Mouse (Mus musculus) neural tube, embryonic 13.5 days (tissue): Measurements from ENCODE around the gene Cyb561d1. TPM values are rescaled to one million over a fixed set of nuclear protein-coding genes. Genes with fewer than 3 reads are reported as not detected.
"Not testable (repeated sequence)": the region's sequence is repeated elsewhere in the genome, so short reads cannot be mapped to it uniquely, and the experiment has no call there.

Source experiments
- ATAC-seq: fragments of 200-750 bp; cut with Nextera tagmentation; 2 replicates; pipeline ENCODE4 v1.8.0; 2017; ENCODE audit warnings: low read depth, mild to moderate bottlenecking, moderate TSS enrichment, moderate library complexity
- H3K27ac ChIP-seq: fragments of 300-500 bp; sonication (generic); replicated peaks from 2 replicates; pipeline ENCODE4 v1.5.1; 2015; ENCODE audit warnings: moderate library complexity, mild to moderate bottlenecking, inconsistent platforms
- H3K27me3 ChIP-seq: fragments of 300-500 bp; sonication (generic); 2 replicates; pipeline ENCODE4 v1.6.1; 2015; ENCODE audit warnings: mild to moderate bottlenecking, inconsistent platforms
- H3K36me3 ChIP-seq: fragments of 300-500 bp; sonication (generic); 2 replicates; pipeline ENCODE4 v1.6.1; 2015; ENCODE audit warnings: mild to moderate bottlenecking, inconsistent platforms
- H3K4me1 ChIP-seq: fragments of 300-500 bp; sonication (generic); replicated peaks from 2 replicates; pipeline ENCODE4 v1.6.1; 2015; ENCODE audit warnings: inconsistent platforms
- H3K4me2 ChIP-seq: fragments of 300-500 bp; sonication (generic); 2 replicates; pipeline ENCODE4 v1.6.1; 2015; ENCODE audit warnings: inconsistent platforms, mild to moderate bottlenecking, moderate library complexity
- H3K4me3 ChIP-seq: fragments of 300-500 bp; sonication (generic); 2 replicates; pipeline ENCODE4 v1.5.1; 2015; ENCODE audit warnings: mild to moderate bottlenecking, inconsistent platforms
- H3K9ac ChIP-seq: fragments of 300-500 bp; sonication (generic); 2 replicates; pipeline ENCODE4 v1.6.1; 2015; ENCODE audit warnings: moderate library complexity, mild to moderate bottlenecking, inconsistent platforms
- H3K9me3 ChIP-seq: fragments of 300-500 bp; sonication (generic); 2 replicates; pipeline ENCODE4 v1.6.1; 2016; ENCODE audit warnings: inconsistent platforms
- WGBS: fragments of 180-500 bp; shearing (Covaris S2); methylation state at CpG from one replicate; pipeline ENCODE4 v1.1.7; 2015; 5-methylcytosine and 5-hydroxymethylcytosine counted together
- polyA plus RNA-seq: library from polyadenylated mRNA; unstranded; fragments of >200 nt; fragmentation: Nextera tagmentation; extraction: Ambion mirVana; gene quantifications from 2 replicates; pipeline ENCODE4 v1.2.1, GENCODE M21; 2015

Cyb561d1 gene
- polyA plus RNA-seq, result 3.9 and 4.3 TPM in 2 replicates

DNA sequence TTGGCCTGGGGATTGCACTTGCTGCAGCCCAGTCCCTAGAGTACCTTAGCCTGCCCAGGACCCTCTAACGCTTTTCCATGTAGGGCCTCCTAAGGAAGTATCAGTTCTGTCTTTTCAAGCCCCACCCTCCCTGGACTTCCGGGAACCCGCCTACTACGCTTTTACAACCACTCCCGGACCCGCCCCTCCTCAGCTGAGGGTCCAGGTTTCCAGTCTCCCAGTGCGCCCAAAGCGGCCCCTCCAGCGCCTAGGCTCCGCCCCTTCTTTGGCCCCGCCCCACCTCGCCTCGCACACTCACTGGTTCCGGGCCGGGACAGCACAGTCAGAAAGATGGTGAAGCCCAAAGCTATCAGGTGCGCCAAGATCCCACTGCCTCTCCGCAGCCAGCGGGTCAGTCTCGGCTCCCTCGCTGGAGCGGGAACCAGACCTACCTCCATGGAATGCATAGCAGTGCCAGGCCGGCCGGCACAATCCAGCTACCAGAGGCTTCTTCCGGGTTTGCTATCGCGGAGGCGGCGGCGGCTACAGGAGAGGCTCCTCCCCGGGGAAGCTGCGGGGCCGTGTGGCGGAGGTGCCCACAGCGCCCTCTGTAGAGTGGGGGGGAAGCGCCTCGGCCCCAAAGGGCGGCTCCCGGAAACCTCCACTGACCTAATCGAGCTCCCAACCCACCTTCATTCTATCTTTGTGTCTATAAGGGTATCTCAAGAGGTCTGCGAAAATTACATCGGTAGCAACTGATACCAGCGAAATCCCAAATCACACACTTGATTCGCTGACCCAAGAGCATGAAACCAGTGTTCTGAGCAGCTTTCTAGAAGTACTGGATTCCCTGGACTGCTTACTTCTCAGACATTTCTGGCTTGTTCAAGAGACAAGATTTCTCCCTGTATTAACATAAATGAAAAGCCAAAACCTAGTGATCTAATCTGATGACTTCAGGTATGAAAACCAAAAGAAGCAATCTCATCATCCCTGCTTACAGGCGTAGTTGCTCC lies at the start of gene Cyb561d1:
Cyb561d1 (minus strand) TSS at position 884 of the 995 bp plus-strand sequence.
- 3% methylated on average over 44 of the region's 44 CpGs for WGBS

DNA sequence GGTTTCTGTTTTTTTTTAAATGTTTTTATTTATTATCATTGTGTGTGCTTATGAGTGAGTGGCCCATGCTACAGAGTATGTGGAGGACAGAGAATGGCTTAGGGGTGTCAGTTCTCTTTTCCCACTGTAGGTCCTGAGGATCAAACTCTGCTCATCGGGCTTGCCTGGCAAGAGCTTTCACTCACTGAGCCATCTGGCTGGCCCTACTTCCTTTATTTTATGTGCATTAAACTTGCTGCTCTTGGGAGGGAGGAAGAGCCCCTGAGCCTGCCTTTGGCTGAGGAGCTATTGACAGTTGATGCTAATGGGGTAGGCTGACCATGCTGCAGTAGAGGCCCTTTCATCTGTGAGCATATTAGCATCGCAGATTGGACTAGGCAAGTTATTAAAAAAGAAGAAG lies 45.8 kb upstream of the Cyb561d1 start:
- Histone ChIP-seq H3K4me1 (no peaks in the 10 kb centered on the region), H3K27me3 (no peaks in the 10 kb centered on the region), H3K9me3 (no peaks in the 10 kb centered on the region), H3K27ac (no peak overlapping the region), H3K4me3 (no peak overlapping the region), H3K9ac (no peak overlapping the region), H3K36me3 (no peaks in the 10 kb centered on the region), H3K4me2 (no peak overlapping the region)
- WGBS, result 88% methylated on average over 2 of the region's 2 CpGs
- ATAC-seq, result no peak

More for the DNA sequence above, at the start of gene Cyb561d1:
- H3K9me3 ChIP-seq, result no peaks in the 10 kb centered on the region
- H3K4me2 ChIP-seq, result peak within 1 kb of the TSS; percentile 58
- H3K36me3 ChIP-seq, result peaks cover 58% of the 10 kb centered on the region
- H3K27ac ChIP-seq, result peak within 1 kb of the TSS; percentile 80
- peaks cover 79% of the 10 kb centered on the region for H3K4me1 ChIP-seq
- peak; percentile 72 for ATAC-seq
- peak within 1 kb of the TSS; percentile 47 for H3K4me3 ChIP-seq
- H3K27me3 ChIP-seq, result no peaks in the 10 kb centered on the region
- H3K9ac ChIP-seq, result peak within 1 kb of the TSS; percentile 73

DNA sequence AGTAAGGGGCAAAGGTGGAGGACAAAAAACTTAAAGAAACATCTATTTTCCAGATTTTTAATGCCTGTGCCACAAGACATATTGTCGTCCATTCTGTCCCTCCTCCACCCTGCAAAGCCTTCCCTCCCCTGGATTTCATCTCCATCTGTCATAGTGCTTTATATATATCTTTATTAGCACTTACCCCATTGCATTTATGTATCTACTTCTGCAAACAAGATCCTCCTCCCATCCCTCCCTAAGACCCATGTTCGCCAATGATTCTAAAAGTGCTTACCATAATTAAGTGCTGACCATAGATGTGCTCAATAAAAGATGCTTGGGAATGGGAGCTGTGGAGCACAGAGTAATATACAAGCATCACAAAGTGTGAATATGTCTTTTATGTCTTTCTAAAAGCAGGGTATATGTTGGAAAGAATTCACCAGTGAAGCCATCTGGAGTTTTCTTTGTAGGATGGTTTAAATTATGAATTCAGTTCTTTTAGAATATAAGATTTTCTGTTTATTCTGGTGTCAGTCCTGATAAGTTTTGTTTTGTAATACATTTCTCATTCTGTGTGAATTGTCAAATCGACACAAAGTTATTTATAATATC lies 40.3 kb upstream of the Cyb561d1 start:
- 88% methylated on average over 3 of the region's 3 CpGs for WGBS
- Histone ChIP-seq H3K4me1 (no peaks in the 10 kb centered on the region), H3K9ac (no peak overlapping the region), H3K27me3 (no peaks in the 10 kb centered on the region), H3K4me3 (no peak overlapping the region), H3K36me3 (no peaks in the 10 kb centered on the region), H3K4me2 (no peak overlapping the region), H3K9me3 (no peaks in the 10 kb centered on the region), H3K27ac (no peak overlapping the region)
- no peak for ATAC-seq

DNA sequence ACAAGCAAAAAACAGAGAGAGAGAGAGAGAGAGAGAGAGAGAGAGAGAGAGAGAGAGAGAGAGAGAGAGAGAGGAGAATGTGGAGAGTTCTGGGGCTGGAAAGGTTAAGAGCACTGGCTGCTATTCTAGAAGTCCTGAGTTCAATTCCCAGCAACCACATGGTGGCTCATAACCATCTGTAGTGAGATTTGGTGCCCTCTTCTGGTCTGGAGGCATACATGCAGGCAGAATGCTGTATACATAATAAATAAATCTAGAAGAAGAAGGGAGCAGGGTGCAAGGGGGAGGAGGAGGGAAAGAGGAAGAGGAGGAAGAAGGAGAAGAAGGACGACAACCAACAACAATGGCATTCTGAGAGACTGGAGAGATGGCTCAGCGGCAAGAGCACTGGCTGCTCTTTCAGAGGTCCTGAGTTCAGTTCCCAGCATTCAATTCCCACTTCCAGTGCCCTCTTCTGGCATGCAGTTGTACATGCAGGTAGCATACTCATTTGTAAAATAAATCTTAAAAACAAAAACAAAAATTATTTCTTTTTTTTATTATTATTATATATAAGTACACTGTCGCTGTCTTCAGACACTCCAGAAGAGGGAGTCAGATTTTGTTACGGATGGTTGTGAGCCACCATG lies 36.6 kb upstream of the Cyb561d1 start:
- H3K4me1 ChIP-seq, H3K36me3 ChIP-seq: not testable (repeated sequence)

DNA sequence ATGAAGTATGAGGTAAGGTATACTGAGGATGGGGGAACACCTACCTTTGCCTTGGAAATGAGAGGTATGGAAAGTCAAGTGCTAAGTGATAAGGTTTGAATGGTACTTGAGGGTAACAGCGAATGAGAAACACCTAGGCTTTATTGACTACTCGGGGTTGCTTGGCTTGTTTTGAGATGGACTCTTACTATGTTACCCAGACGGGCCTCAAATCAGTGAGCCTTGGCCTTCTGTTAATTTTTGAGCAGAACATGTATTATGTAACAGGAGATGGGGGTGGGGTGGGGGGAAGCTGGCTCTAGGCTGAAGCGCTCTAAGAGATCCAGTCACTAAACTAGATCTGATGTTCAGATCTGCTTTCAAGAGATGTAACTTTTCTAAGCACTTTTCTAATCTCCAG lies 30.6 kb upstream of the Cyb561d1 start:
- Histone ChIP-seq H3K9ac (no peak overlapping the region), H3K9me3 (no peaks in the 10 kb centered on the region), H3K4me2 (no peak overlapping the region), H3K36me3 (no peaks in the 10 kb centered on the region), H3K4me3 (no peak overlapping the region), H3K27me3 (peaks cover 20% of the 10 kb centered on the region), H3K27ac (no peak overlapping the region), H3K4me1 (peaks cover 4% of the 10 kb centered on the region)
- 88% methylated on average over 4 of the region's 4 CpGs for WGBS
- no peak for ATAC-seq

More for the DNA sequence above, 36.6 kb upstream of the Cyb561d1 start:
- not testable (repeated sequence) for H3K9me3 ChIP-seq, H3K27me3 ChIP-seq, H3K4me3 ChIP-seq, H3K9ac ChIP-seq, ATAC-seq, H3K4me2 ChIP-seq, H3K27ac ChIP-seq
- 89% methylated on average over 4 of the region's 4 CpGs for WGBS

DNA sequence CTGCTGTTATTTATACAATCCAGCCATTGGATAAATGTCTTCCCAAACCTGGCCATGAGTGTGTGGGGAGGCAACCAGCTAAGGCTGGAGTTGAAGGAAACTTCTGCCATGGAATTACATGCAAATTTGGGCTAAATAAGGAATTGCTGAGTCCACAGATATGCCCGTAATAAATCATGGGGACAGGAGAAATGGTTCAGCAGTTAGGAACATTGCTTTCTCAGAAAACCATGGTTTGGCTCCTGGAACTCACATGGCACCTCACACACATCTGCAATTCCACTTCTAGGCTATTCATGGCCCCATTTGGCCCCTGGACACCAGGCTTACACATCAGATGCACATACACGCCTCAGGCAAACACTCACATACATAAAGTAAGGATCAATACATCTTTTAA lies 26.5 kb upstream of the Cyb561d1 start:
- WGBS, result 72% methylated on average over 2 of the region's 2 CpGs
- peaks cover 15% of the 10 kb centered on the region for H3K4me1 ChIP-seq
- H3K9me3 ChIP-seq, result no peaks in the 10 kb centered on the region
- no peak overlapping the region for H3K4me2 ChIP-seq
- no peak overlapping the region for H3K4me3 ChIP-seq
- no peak overlapping the region for H3K27ac ChIP-seq
- no peak overlapping the region for H3K9ac ChIP-seq
- no peaks in the 10 kb centered on the region for H3K36me3 ChIP-seq
- ATAC-seq, result no peak
- H3K27me3 ChIP-seq, result peaks cover 61% of the 10 kb centered on the region

DNA sequence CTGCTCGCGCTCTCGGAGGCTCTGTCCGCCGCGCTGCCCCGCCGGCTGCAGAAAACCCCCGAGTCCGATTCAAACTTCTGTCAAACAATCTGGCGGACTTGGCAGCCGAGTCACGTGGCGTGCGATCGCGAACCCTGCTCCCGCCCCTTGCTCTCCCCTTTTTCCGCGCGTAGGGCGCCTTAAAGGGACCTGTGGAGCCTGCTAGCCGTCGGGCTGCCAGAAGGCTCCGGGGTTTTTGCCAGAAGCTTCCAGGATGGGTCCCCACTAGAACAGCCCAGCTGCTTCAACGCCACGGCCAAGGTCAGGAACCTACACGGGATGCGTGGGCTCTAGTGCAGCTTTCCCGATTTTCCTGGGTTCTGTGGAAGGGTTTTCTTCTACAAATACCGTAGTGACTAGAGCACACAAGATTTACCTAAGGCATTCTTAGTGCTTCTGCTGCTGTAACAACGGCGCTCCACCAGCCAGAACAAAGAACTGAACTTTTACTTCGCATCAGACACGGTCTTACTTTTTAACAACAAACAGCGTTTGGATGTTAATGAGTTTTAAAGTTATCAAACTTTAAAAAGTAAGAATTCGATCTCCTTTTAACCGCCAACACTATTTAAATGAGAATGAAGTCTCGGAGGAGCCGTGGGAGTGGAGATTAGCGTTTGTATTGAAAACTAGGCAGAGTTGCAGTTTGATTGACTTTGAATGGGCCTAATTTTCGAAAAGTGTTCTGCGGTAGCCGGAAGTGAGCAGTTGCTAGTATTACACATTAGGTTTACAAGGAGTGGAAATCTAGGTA lies 25.7 kb upstream of the Cyb561d1 start, which contains the start of gene Sypl2:
Sypl2 (minus strand) TSS at position 91 of the 793 bp plus-strand sequence.
- Histone ChIP-seq H3K4me2 (peak within 1 kb of the TSS; percentile 56), H3K27ac (no peak within 1 kb of the TSS), H3K9me3 (no peaks in the 10 kb centered on the region), H3K27me3 (peaks cover 68% of the 10 kb centered on the region), H3K9ac (peak within 1 kb of the TSS; percentile 39), H3K36me3 (no peaks in the 10 kb centered on the region), H3K4me1 (peaks cover 15% of the 10 kb centered on the region), H3K4me3 (peak within 1 kb of the TSS; percentile 34)
- ATAC-seq, result no peak
- 2% methylated on average over 44 of the region's 44 CpGs for WGBS

DNA sequence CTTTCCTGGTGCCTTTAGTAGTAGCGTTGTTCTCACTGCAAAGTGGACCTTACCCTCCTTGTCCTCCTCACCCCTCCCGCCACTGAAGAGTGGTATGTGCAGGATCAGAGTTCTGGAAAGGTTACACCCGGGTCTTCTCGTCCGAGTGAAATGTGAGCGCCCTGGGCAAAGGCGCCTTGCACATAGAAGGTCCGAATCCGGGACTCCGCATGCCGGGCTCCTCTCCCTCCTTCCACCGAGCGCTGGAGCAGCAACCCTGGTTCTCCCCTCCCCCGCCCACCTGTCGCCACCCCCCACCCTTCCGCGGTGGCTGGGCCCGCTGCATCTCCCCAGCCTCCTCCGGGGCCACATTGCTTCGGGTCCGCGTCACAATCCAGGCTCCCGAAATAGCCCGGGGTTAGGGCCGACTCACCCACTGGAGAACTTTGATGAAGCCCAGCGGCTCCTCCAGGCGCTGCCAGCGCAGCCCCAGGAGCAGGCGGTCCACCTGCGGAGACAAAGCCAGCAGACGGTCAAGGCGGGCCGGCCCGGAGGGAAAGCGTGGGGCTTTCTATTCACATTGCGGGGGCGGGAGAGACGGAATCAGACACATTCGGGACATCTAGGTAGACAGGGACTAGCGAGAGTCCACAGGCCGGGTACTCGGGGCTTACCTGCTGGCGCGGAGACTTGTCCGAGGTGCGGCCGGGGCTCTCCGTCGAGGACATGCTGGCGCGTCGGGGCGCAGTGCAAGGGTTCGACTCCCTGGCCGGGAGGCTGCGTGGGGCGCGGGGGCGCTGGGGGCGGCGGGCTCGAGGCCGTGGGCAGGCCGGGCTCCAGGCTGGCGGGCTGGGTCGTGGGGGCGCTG lies 24.9 kb upstream of the Cyb561d1 start:
- 2% methylated on average over 66 of the region's 67 CpGs for WGBS
- ATAC-seq, result peak; percentile 50; the same call in 1 of the 2 replicates

DNA sequence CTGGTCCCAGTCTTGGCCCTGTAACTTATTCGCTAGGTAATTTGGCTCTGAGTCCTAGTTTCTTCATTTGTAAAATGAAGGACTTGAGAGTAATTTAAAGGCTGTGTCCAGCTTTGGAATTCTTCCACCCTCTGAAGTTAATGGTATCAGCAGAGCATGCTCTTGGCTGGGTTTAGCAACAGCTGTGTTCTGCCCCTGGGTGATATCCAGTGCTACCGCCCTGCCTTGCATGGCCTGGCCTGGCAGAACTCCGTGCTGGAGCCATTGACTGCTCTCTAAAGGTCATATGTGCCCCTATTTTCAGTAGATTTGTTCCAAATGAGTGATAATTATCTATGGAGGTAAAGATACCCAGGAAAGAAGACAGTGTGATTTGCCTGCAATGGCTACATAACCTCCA lies 19.6 kb upstream of the Cyb561d1 start:
- Histone ChIP-seq H3K4me2 (no peak overlapping the region), H3K36me3 (no peaks in the 10 kb centered on the region), H3K4me1 (peaks cover under 1% of the 10 kb centered on the region; the same call in 1 of the 2 replicates), H3K4me3 (no peak overlapping the region), H3K9me3 (no peaks in the 10 kb centered on the region), H3K27me3 (peaks cover 55% of the 10 kb centered on the region), H3K9ac (no peak overlapping the region), H3K27ac (no peak overlapping the region)
- ATAC-seq, result no peak
- 78% methylated on average over 3 of the region's 3 CpGs for WGBS

More for the DNA sequence above, 24.9 kb upstream of the Cyb561d1 start:
- Histone ChIP-seq H3K9ac (peak overlapping the region; percentile 39), H3K4me3 (peak overlapping the region; percentile 34), H3K27me3 (peaks cover 76% of the 10 kb centered on the region), H3K36me3 (no peaks in the 10 kb centered on the region), H3K9me3 (no peaks in the 10 kb centered on the region), H3K27ac (no peak overlapping the region), H3K4me2 (peak overlapping the region; percentile 56), H3K4me1 (peaks cover 15% of the 10 kb centered on the region)

DNA sequence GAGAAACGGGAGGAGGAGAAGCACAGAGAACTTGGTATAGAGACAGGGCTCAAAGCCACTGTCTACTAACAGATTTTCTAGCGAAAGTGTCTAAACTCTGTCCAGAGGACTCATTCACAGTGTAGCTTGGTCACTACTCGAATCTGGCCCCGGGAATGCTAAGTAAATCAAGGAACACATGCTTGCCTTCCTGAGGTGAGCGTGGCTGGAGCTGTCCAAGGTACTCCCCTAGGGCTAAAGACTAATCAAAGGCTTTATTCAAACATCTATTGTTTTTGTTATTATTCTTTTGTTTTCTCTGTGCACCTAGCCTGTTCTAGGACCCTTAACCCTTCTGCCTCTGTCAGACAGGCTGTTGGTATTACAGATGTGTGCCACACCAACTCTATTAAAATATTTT lies 13.7 kb upstream of the Cyb561d1 start:
- Histone ChIP-seq H3K27me3 (peaks cover 10% of the 10 kb centered on the region), H3K4me2 (no peak overlapping the region), H3K27ac (no peak overlapping the region), H3K9me3 (no peaks in the 10 kb centered on the region), H3K9ac (no peak overlapping the region), H3K36me3 (no peaks in the 10 kb centered on the region), H3K4me3 (no peak overlapping the region), H3K4me1 (peaks cover 15% of the 10 kb centered on the region)
- 24% methylated on average over 5 of the region's 5 CpGs for WGBS
- ATAC-seq, result no peak

DNA sequence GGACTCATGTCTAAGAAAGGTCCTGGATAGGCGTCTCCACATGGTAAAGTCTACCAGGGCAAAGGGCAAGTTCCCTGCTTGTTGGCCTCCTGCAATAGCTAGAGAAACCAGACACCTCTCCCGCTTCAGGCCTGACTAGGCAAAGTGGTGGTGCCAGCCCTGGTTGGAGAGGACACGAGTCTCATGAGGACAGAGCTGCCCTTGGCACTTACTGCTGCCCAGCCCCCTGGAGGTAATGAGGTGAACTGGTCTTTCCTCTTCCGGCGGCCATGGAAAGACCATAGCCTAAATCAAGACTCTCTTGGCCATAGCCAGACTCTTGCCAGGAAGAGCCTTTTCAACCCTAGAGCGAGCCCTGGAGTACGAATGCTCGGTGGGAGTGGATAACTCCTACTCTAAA lies 11.4 kb upstream of the Cyb561d1 start:
- 85% methylated on average over 8 of the region's 8 CpGs for WGBS
- H3K4me2 ChIP-seq, result no peak overlapping the region
- no peak overlapping the region for H3K4me3 ChIP-seq
- H3K36me3 ChIP-seq, result peaks cover 10% of the 10 kb centered on the region
- peaks cover 33% of the 10 kb centered on the region for H3K4me1 ChIP-seq
- H3K27ac ChIP-seq, result peak overlapping the region; percentile 97; the same call in 1 of the 2 replicates
- no peak for ATAC-seq
- peaks cover 10% of the 10 kb centered on the region for H3K27me3 ChIP-seq
- H3K9me3 ChIP-seq, result no peaks in the 10 kb centered on the region
- no peak overlapping the region for H3K9ac ChIP-seq
